Mouse (Mus musculus): Measurements from ENCODE around the gene Idh3b.

The Idh3b gene

DNA sequence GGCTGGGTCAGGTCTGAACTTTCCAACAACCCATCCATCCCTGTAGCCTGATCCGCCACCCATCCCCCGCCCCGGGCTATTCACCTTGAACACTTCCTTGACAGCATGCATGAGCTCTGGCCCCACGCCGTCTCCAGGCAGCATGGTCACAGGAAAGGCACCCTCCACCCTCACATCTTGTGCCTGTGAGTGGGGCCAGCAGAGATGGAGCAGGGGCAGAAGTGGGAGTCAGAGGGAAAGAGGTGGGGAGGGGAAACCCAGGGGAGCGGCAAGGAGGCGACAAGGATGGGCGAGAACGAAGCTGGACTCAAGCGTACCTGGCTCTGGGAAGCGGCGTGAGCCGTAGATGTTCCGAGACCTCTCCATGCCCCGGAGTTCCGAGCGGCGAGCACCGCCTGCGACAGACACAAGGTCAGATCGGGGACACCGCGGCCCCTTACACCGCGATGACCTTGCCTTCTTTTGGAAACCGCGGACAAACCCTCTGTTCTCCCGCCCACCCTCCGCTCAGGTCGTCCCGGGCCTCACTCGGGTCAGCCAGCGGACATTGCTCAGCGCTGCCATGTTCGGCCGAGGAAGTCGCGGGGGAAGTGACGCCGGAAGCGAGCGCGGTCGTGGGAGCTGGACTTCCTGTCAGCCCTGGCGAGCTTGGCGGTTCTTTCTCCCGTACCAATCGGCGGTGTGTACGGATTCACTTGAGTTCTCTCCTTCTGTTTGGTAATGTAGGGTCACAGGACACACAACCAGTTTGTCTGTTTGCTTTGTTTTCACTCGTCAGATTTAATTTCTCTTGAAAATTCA is at the start of gene Idh3b:
Idh3b (minus strand) TSS at position 694 of the 801 bp plus-strand sequence.
- DNase-seq (ENCODE audit: low spot score): peak; percentile 87

DNA sequence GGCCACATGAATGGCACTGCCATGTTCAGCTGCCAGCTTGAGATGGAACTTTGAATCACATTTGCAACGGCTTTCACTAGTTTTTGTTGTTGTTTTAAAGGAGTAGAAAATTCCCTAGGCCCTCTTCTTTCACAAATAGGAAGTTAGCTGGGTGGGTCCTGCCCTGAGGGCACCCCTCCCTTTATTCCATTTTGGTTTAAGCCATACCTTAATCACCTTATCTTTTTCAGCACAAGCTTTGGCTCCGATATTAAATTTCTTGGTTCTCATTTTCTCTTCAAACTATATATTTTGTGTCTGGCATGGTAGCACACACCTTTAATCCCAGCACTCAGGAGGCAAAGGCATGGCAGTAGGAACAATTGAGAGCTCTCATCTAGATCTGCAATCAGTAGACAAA is 45.2 kb upstream of the Idh3b start:
- no peak for DNase-seq (ENCODE audit: low spot score)

DNA sequence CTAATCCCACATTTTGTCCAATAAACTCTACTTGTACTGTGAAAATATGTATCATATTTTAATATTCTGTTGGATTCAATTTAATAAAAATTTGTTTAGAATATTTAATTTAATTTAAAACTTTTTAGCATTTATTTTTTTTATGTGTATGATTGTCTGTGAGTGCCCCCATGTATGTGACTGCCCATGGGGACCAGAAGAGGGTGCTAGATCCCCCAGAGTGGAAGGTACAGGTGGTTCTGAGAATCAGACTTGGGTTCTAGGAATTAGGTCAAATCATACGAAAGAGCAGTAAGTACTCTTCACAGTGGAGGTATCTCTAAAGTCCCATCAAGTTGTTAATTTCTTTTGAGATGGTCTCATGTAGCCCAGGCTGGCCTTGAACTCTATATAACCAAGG is 42.7 kb upstream of the Idh3b start:
- no peak for DNase-seq (ENCODE audit: low spot score)

DNA sequence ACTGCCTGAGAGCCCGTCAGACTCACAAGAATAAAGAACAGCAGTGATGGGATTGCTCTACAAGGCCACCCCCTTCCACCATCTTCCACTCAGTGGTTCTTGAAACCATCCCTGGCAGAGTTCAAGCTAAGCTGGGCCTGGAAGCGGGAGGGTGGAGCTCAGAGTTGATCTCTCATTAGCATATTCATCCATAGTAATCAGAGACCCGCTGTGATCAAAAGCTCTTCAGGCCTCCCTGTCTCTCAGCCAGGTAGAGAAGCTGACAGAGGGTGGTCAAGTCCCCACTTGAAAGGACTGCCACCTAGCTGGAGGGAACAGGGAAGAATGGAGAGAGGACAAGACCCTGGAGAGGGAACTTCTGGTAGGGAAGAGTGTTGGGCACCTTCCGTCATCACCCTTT is 18.7 kb upstream of the Idh3b start:
- no peak for DNase-seq (ENCODE audit: low spot score)

DNA sequence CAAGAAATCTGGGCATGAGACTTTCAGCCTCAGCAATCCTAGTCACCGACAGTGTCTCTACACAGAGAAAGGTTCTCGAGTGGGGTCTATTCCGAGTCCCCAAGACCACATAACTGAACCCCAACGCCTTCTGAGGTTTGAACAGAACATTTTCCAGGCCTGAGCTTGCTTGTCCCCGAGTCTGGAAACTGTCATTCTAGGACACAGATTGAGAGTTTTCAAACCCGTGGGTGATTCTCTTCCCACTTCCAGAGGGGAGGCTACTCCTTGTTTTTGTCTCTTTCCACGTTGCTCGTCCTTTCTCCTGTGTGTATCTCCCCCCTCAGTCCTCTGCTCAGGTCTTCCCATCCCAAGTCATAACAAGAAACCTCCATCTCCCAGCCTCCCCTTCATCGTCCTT is 13.2 kb upstream of the Idh3b start:
- DNase-seq (ENCODE audit: low spot score): no peak

DNA sequence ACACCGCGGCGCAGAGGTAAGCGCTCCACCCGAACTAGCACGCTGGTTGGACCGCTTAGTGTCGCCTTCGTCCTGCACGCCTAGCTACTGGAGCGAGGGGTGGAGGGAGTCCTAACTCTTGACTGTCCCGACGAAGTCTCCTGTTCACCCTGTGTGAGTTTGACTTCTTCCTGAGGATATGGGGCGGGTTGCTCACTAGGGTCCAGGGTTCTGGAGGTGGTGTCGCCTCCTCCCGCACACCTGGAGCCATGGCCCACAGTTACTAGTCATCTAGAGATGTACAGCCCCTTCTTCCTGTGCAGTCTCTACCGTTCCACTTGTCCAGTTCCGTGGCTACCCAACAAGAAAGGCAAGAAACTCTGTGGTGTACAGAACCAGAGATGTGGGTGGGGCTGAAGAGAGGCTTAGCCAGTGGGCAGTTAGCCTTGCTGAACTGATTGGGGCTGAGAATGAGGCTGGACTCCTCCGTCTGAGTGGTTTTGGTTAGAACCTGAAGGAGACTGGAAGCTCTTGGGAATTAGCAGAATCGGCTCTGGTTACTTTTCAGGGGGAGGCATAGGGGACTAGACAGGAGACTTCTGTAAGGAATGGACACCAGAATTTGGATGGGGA is 11.9 kb upstream of the Idh3b start:
- no peak for DNase-seq (ENCODE audit: low spot score)

DNA sequence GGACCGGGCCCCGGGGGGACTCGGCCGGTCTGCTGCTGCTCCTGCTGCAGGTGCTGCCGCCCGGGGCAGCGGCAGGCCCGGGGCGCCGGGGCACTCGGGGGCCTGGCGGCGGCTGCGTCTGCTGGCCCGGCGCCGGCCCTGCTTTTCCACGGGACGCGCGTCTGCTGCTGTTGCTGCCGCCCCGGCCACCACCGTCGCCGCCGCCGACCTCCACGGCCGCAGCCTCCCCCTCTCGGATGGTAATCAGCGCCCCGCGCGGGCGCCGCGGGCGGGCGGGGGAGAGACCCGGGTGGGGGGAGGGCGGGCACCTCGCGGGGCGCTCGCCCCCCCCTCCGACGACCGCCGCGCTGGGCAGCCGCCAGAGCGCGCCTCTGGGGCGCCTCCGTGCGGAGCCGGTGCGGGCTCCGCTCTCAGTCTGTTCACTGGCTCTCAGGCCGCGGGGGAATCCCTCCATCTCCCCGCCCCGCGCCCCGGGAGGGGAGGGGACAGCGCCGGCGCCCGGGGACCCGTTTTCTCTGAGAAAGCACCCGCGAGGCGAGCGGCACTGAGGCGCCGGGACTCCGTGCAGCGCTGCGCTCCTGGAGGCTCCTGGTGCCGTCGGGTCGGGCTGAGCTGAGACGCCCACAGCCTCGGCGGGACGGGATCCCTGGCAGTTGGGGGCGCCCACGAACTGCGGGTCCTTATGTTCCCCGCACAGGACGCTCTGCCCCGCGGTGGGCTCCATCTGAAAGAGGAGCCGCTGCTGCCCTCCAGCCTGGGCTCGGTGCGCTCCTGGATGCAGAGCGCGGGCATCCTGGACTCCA is 11.2 kb upstream of the Idh3b start:
- peak; percentile 57 for DNase-seq (ENCODE audit: low spot score)

DNA sequence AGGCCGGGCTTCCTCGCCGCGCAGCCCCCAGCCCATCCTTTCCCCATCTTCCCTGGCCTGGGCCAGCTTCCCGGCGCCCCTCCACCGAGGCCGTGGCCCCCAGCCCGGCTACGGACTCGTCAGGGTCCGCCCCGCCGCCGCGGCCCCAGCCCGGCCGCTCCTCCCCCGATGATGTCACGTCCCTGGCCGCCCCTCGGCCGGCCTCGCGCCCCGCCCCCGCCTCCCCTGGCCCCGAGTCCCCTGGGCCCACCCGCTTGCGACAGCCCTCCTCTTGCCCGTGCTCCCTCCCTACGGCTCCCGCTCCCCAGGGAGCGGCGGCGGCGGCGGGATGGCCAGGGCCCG is 10.6 kb upstream of the Idh3b start, which contains the start of gene Ebf4:
Ebf4 (plus strand) TSS at position 234 of the 342 bp plus-strand sequence.
- DNase-seq (ENCODE audit: low spot score): peak; percentile 81

DNA sequence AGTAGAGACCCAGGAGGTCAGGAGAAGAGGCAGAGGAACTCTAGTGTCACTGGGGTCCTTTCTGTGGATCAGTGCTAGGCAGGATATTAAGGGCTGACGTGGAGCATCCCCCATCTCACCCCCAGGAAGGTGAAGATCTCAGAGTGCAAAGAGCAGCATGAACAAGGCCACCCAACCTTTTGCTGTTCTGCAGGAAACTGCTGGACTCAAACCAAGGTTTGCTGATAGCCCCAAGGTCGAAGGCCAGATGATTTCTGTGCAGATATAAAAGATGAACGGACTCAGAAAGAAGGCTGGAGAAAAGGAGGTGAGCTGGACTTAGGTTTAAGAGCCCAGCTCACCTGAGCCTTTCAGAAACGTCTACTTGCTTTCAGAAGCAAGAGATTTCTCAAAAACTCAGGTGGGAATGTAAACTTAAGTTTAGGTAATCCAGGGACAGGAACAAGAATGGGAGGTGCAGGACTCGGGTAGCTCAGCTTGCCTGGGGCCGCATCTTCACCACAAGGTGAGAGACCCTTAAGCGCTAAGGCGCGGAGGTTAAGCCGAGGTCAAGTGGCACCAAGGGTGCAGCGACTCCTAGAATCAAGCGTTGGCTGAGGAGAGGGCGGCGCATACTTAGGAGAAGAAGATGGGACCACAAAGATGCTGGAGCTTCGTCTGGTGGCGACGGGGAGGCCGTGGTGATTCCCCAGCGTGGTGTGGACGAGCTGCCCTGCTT is 10.0 kb upstream of the Idh3b start:
- no peak for DNase-seq (ENCODE audit: low spot score)

DNA sequence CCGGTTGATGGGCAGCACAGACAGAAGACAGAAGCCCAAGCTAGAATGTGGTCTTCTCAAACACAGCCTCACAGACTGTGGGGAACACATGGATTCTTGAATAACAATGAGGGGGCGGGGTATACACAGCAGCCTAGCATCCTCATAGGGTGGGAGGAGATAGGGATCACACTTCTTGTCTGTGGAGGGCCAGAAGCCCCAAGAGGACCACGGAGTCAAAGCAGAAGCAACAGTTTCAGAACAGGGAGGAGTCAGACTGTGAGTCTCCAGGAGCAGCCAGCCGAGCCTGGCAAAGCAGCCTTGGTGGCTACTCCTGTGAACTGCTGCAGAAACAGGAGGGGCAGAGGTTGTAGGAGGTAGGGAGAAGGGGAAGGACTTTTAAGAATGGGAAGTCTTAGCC is 9.1 kb upstream of the Idh3b start:
- no peak for DNase-seq (ENCODE audit: low spot score)

DNA sequence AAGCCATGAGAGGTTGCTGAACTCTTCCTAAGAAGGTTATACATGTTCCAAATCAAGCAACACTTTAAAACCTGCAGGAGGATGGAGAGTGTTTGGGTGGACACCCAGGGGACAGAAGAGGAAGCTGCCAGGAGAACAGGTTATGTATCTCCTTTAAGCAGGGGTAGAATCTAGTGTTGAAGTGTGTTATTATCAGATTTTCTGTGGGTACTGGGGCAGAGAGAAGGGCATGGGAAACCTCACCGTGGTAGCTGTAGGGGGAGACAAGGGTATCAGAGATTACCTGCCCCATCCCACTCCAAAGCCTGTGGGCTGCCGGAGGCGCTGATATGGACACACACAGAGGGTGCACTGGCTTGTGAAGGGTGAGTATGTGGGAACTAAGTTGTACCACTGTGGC is 8.7 kb upstream of the Idh3b start:
- no peak for DNase-seq (ENCODE audit: low spot score)

DNA sequence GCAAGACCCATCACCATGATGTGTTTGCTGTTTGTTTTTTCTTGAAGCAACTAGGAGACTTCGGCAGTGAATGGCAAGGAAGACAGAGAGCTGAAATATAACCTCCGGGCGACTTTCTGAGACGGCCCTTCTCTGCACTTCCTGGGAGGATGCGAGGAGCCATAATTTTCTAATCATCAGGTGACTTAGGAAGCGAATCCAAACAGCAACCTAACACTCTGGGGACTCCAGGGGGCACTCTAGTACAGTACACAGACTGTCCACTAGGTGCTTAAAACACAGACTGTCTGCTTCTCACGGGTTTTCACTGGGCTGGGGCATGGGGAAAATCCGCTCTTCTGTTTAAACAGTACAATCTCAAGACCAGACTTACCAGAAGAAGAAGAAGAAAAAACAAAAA is 7.1 kb upstream of the Idh3b start:
- DNase-seq (ENCODE audit: low spot score): peak; percentile 54

DNA sequence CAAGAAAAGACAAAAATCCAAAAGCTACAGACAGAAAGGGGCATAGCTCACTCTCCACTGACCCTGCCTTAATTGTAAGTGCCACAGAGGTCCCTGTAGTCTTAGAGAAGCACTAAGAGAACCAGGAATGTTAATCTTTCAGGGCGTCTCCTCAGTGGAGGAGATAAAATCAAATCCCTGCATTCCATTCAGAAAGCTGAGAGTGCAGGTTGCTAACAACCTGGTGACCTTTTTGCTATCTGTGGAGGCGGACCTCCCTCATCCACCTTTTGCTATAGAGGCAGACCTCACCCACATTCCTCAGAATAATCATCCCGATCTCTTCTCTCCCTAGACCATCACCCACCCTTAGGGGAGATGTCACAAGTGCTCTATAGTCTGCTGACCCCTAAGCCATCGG is 4.7 kb upstream of the Idh3b start:
- peak; percentile 61 for DNase-seq (ENCODE audit: low spot score)

DNA sequence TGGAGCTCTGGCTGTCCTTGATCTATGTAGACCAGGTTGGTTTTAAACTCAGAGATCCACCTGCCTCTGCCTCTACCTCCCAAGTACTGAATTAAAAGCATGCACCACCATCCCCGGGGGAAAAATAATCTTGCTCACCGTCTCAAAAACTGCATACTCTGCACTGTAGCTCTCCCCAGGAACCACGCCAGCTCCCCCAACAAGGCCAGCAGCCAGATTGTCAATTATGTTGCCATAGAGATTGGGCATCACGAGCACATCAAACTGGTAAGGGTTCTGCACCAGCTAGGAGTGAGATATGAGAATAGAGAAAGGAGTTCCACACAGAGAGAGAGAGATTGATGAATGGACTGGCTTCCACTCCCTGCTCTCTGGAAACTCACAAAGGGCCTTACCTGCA is 3.5 kb downstream of the Idh3b start:
- DNase-seq (ENCODE audit: low spot score): no peak

DNA sequence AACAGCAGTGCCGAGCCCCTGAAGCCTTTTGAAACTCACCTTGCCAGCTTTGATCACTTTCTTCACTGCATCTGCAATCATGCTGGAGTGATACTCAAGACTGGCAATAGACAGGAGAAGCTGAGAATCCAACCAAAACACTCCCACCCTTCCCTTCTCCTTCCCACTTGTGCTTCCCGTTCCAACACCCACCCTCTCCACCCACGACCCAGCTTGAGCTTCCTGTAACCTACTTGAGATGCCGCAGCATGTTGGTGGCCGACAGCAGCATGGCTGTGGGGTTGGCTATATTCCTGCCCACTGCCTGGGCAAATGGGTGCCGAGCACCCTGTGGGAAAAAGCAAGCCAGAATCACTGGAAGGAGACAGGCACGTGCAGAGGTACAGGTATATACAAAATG is 4.1 kb downstream of the Idh3b start:
- DNase-seq (ENCODE audit: low spot score): no peak

DNA sequence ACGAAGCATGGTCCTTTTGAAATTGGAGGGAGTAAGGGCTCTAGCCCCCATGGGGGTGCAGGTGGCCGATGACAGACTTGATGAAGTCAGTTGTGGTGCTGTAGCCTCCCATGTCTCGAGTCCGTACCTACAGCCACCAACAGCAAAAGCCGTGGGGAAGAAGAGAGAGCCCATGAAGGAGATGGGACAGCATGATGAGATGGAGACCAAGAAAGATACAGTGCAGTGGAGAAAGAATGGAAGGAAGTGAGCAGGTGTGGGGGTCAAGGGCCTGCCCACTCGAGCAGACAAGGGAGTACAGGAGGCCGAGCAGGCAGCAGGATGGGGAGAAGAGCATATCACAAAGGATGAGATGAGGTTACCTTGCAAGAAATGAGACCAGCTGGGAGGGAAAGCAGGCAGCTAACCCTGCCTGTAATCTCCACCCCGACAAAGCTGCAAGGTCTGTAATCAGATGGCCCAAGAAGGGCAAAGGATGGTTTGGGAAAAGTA is 4.7 kb downstream of the Idh3b start:
- DNase-seq (ENCODE audit: low spot score): no peak

DNA sequence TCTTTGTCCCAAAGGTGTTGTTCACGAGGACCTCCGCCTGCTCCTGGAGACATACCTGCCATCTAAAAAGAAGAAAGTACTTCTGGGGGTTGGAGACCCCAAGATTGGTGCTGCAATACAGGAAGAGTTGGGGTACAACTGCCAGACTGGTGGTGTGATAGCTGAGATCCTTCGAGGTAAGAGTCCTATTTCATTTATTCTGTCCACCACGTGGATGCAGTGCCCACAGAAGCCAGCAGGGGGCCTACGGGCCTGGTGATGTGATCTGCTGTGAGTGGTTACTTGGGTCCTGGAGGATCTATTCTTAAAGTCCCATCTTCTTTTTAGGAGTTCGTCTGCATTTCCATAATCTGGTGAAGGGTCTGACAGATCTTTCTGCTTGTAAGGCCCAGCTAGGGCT is 8.7 kb downstream of the Idh3b start:
- DNase-seq (ENCODE audit: low spot score): peak; percentile 38

DNA sequence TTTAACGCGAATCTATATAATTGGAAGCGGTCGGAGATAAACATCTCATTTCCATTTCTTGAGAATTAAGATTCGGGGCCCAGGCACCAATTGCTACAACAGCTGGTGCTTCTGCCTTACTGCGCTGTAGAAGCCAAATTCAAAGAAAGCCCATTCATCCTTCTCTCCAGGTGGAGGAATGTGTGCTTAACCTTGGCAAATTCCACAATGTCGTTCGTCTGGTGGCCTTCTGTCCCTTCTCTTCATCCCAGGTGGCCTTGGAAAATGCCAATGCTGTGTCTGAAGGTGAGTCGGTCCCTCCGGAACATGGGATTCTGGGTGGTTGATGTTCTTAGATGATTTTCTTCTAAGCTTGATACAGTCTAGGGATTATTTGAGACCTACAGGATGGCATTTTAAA is 9.5 kb downstream of the Idh3b start:
- no peak for DNase-seq (ENCODE audit: low spot score)

DNA sequence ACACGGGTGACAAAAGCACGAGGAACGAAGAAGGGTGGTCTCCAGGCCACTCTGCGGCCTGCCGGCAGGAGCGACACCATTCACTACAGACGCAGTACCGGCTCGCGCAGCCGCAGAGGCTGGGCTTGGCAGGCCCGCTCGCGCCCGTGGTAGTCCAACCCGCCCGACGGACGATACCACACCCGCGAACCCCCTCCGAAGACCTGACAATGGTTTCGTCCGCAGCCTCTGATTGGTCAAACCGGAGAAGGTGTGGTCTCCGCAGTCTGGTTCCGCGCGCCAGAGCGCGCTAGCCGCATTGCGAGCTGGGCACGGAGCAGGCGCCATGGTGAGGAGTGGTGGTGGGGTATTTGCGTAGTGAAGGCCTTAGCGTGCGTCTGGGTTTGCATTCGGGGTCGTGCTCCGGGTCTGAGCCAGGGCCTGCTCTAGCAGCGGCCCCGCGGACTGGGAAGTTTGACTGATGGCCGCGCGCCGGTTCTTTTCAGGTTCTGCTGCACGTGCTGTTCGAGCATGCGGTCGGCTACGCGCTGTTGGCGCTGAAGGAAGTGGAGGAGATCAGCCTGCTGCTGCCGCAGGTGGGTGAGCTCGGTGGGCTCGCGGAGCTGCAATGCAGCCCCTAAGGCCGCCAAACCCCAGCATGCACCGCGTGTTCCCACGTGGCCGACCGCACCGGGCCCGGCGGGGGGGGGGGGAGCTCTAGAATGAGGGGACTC is 10.0 kb downstream of the Idh3b start, which contains the start of gene Nop56:
Nop56 (plus strand) TSS at position 282 of the 713 bp plus-strand sequence.
- DNase-seq (ENCODE audit: low spot score): peak; percentile 99

DNA sequence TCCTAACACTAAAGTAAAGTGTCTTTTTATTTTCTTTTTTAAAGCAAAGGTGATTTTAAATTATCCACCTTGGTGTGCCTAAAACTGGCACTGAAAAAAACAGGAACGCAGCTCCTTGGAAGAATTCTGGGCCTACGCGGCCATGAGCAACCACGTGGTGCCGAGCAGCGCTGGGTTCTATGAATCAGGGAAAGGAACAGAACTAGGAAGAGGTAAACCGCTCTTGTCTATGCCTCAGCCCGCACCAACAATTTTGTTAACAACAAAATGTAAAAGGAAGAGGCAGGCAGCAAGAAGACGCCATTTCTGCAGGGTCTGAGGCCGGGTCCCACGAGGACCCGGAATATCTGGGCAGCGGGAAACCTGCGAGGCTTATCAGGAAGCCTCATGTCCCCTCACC is 10.6 kb downstream of the Idh3b start:
- no peak for DNase-seq (ENCODE audit: low spot score)

DNA sequence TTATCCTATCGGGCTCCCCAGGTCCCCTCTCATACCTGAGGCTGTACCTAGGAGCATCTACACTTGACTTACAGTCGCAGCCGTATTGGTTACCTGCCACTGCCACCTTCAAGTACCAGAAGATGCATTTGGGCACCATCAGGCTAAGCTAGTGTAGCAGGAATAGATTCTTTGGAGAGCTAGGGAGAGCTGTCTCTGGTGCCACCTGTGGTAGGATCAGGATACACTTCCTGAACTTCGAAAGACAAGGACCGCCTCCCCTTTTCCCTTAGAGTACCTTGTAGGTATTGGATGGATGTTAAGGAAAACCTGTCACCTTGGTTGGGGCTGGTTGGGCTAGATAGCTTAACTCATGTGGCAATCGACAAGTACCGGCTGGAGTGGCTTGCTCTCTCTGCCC is 16.3 kb downstream of the Idh3b start:
- DNase-seq (ENCODE audit: low spot score): no peak

DNA sequence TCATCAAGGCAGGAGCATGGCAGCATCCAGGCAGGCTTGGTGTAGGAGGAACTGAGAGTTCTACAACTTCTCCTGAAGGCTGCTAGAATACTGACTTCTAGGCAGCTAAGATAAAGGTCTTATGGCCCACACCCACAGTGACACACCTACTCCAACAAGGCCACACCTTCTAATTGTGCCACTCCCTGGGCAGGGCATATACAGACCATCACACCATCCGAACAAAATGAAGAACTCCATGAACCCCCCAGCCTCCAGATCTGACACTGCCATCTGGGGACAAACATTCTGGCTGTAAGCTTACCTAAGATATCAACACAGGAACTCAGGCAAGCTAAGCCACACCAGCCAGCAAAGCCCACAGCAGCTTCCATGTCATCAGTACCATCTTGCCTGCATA is 18.8 kb downstream of the Idh3b start:
- no peak for DNase-seq (ENCODE audit: low spot score)

Data from yolk sac, embryonic 10.5 days (tissue).